Mouse (Mus musculus) macrophage (primary cell): ENCODE results near the gene Olfr1441. TPM values are rescaled to one million over a fixed set of nuclear protein-coding genes. Genes with fewer than 3 reads are reported as not detected.
A peak's percentile ranks its signal among the peaks of the same experiment; 100 is the strongest.

Experiments
- H3K27ac ChIP-seq: fragments of 350-480 bp; formaldehyde crosslinking; 2 replicates; pipeline ENCODE4 v1.9.0; 2021
- H3K36me3 ChIP-seq: fragments of 350-480 bp; formaldehyde crosslinking; 2 replicates; pipeline ENCODE4 v1.9.0; 2021; ENCODE audit errors: inconsistent target
- H3K4me3 ChIP-seq: fragments of 350-480 bp; formaldehyde crosslinking; 2 replicates; pipeline ENCODE4 v1.9.0; 2021; ENCODE audit errors: inconsistent target
- H3K79me2 ChIP-seq: fragments of 350-480 bp; formaldehyde crosslinking; 2 replicates; pipeline ENCODE4 v1.9.0; 2021; ENCODE audit errors: inconsistent target
- WGBS: methylation state at CpG from one replicate; pipeline ENCODE4 v1.1.7; 2026; ENCODE audit warnings: inconsistent platforms; ENCODE audit not compliant: missing documents; 5-methylcytosine and 5-hydroxymethylcytosine counted together
- polyA plus RNA-seq: library from polyadenylated mRNA; stranded (reverse); fragments of 250-400 nt; gene quantifications from 3 replicates; pipeline ENCODE4 v1.2.4, GENCODE M21; 2018; ENCODE audit warnings: inconsistent platforms

The Olfr1441 gene
- polyA plus RNA-seq, 1 experiment from 2014 or later: not detected

- peaks cover 54% of the 10 kb centered on the region; the same call in 1 of the 2 replicates for H3K79me2 ChIP-seq
- no peak overlapping the region for H3K4me3 ChIP-seq
- peak overlapping the region; percentile 99 for H3K27ac ChIP-seq
- WGBS: 18% methylated on average over 5 of the region's 5 CpGs
- H3K36me3 ChIP-seq: no peaks in the 10 kb centered on the region
Measured at GRCm38 (mm10) chr19:12440103-12440725, 23.0 kb downstream of the Olfr1441 start.

- no peaks in the 10 kb centered on the region for H3K36me3 ChIP-seq
- no peak overlapping the region for H3K4me3 ChIP-seq
- 20% methylated on average over 4 of the region's 4 CpGs for WGBS
- peak overlapping the region; percentile 99 for H3K27ac ChIP-seq
- peaks cover 44% of the 10 kb centered on the region; the same call in 1 of the 2 replicates for H3K79me2 ChIP-seq
Measured at GRCm38 (mm10) chr19:12442560-12442959, 25.3 kb downstream of the Olfr1441 start.

- H3K36me3 ChIP-seq: no peaks in the 10 kb centered on the region
- 5% methylated on average over 3 of the region's 3 CpGs for WGBS
- H3K27ac ChIP-seq: peak overlapping the region; percentile 99
- no peak overlapping the region for H3K4me3 ChIP-seq
- peaks cover 29% of the 10 kb centered on the region; the same call in 1 of the 2 replicates for H3K79me2 ChIP-seq
Measured at GRCm38 (mm10) chr19:12445014-12445413, 27.8 kb downstream of the Olfr1441 start.

- peak overlapping the region; percentile 3; the same call in 1 of the 2 replicates for H3K4me3 ChIP-seq
- H3K36me3 ChIP-seq: no peaks in the 10 kb centered on the region
- H3K79me2 ChIP-seq: peaks cover 43% of the 10 kb centered on the region
- peak overlapping the region; percentile 89 for H3K27ac ChIP-seq
- WGBS: 8% methylated on average over 12 of the region's 12 CpGs
Measured at GRCm38 (mm10) chr19:12457401-12458066, 40.3 kb downstream of the Olfr1441 start.

- H3K27ac ChIP-seq: peak overlapping the region; percentile 99
- H3K36me3 ChIP-seq: no peaks in the 10 kb centered on the region
- no peak overlapping the region for H3K4me3 ChIP-seq
- 88% methylated on average over 4 of the region's 4 CpGs for WGBS
- H3K79me2 ChIP-seq: peaks cover 63% of the 10 kb centered on the region
Measured at GRCm38 (mm10) chr19:12459516-12459915, 42.3 kb downstream of the Olfr1441 start.

GRCm38 (mm10) chr19:12460282-12461249 lies 43.3 kb downstream of the Olfr1441 start, which contains the start of gene Mpeg1:
Mpeg1 (plus strand) TSS chr19:12460779.
- peak within 1 kb of the TSS; percentile 72 for H3K4me3 ChIP-seq
- peak within 1 kb of the TSS; percentile 99 for H3K27ac ChIP-seq
- 53% methylated on average over 10 of the region's 11 CpGs for WGBS

GRCm38 (mm10) chr19:12462851-12463721 lies 45.9 kb downstream of the Olfr1441 start:
- H3K4me3 ChIP-seq: peak overlapping the region; percentile 72
- H3K36me3 ChIP-seq: no peaks in the 10 kb centered on the region; the same call in 1 of the 2 replicates
- 42% methylated on average over 7 of the region's 7 CpGs for WGBS
- peak overlapping the region; percentile 99 for H3K27ac ChIP-seq
- H3K79me2 ChIP-seq: peaks cover 94% of the 10 kb centered on the region

More at GRCm38 (mm10) chr19:12460282-12461249, 43.3 kb downstream of the Olfr1441 start, which contains the start of gene Mpeg1:
- peaks cover 74% of the 10 kb centered on the region for H3K79me2 ChIP-seq
- no peaks in the 10 kb centered on the region for H3K36me3 ChIP-seq

- Histone ChIP-seq H3K4me3 (peak overlapping the region; percentile 72), H3K79me2 (peaks cover 94% of the 10 kb centered on the region), H3K27ac (peak overlapping the region; percentile 99), H3K36me3 (no peaks in the 10 kb centered on the region; the same call in 1 of the 2 replicates)
- WGBS: 0% methylated on average over 1 of the region's 1 CpGs
Measured at GRCm38 (mm10) chr19:12463722-12464035, 46.4 kb downstream of the Olfr1441 start.

- Histone ChIP-seq H3K27ac (peak overlapping the region; percentile 99), H3K4me3 (peak overlapping the region; percentile 72), H3K36me3 (no peaks in the 10 kb centered on the region; the same call in 1 of the 2 replicates), H3K79me2 (peaks cover 93% of the 10 kb centered on the region)
- 0% methylated on average over 2 of the region's 5 CpGs for WGBS
Measured at GRCm38 (mm10) chr19:12464127-12464526, 46.9 kb downstream of the Olfr1441 start.

GRCm38 (mm10) chr19:12464674-12465073 lies 47.4 kb downstream of the Olfr1441 start:
- Histone ChIP-seq H3K36me3 (no peaks in the 10 kb centered on the region; the same call in 1 of the 2 replicates), H3K79me2 (peaks cover 93% of the 10 kb centered on the region), H3K27ac (peak overlapping the region; percentile 99), H3K4me3 (peak overlapping the region; percentile 72)
- 6% methylated on average over 4 of the region's 4 CpGs for WGBS

- 77% methylated on average over 10 of the region's 10 CpGs for WGBS
- Histone ChIP-seq H3K36me3 (no peaks in the 10 kb centered on the region; the same call in 1 of the 2 replicates), H3K27ac (peak overlapping the region; percentile 99), H3K79me2 (peaks cover 95% of the 10 kb centered on the region), H3K4me3 (peak overlapping the region; percentile 72)
Measured at GRCm38 (mm10) chr19:12465530-12466144, 48.4 kb downstream of the Olfr1441 start.

GRCm38 (mm10) chr19:12466204-12466603 lies 49.0 kb downstream of the Olfr1441 start:
- no peaks in the 10 kb centered on the region; the same call in 1 of the 2 replicates for H3K36me3 ChIP-seq
- peak overlapping the region; percentile 99 for H3K27ac ChIP-seq
- WGBS: 3% methylated on average over 6 of the region's 7 CpGs
- H3K4me3 ChIP-seq: no peak overlapping the region
- H3K79me2 ChIP-seq: peaks cover 97% of the 10 kb centered on the region

- Histone ChIP-seq H3K27ac (peak overlapping the region; percentile 99; the same call in 1 of the 2 replicates), H3K79me2 (peaks cover 87% of the 10 kb centered on the region), H3K4me3 (no peak overlapping the region), H3K36me3 (no peaks in the 10 kb centered on the region; the same call in 1 of the 2 replicates)
- 80% methylated on average over 5 of the region's 5 CpGs for WGBS
Measured at GRCm38 (mm10) chr19:12467436-12467835, 50.2 kb downstream of the Olfr1441 start.
